Mouse (Mus musculus) retina, embryonic 14.5 days (tissue): ENCODE data around the gene Psmc1.

Experiments
- DNase-seq: peaks from one replicate; pipeline ENCODE4 v3.0.0-alpha.2; 2015; ENCODE audit warnings: low spot score

Psmc1 gene

DNA sequence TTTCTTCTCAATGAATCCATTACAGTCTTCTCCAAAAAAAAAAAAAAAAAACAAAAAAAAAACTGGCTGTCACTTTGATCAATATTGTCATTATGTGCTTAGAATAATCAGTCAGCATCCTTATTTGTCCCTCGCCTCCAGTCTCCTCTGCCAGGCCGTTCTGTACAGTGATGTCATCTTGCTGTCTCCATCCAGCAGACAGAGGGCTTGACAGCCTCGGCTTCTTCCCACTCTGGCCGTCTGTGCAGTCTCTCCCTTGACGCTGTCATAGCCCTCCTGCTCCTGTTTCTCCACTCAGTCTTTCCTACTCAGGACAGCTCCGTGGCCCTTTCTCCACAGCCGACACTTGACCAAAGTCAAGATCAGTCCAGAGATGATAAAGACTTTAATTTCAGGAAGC, 62.5 kb downstream of the Psmc1 start:
- no peak for DNase-seq
